Mouse (Mus musculus) central nervous system, embryonic 11.5 days (tissue): ENCODE results near the gene Vrtn. TPM values are rescaled to one million over a fixed set of nuclear protein-coding genes. Genes with fewer than 3 reads are reported as not detected.

Experiments
- polyA plus RNA-seq: library from polyadenylated mRNA; depleted of rRNA; stranded (reverse); fragments of >200 nt; gene quantifications from 2 replicates; pipeline ENCODE4 v1.2.3, GENCODE M21; 2012; rRNA removed

Vrtn gene
- not detected in 2 replicates for polyA plus RNA-seq

GRCm38 (mm10) chr12:84640654-84641053 lies at the start of gene Vrtn:
Gene Vrtn, plus strand, starts transcription at chr12:84641019.

GRCm38 (mm10) chr12:84616977-84617630 lies 23.7 kb upstream of the Vrtn start, which contains the start of gene Abcd4:
Gene Abcd4, minus strand, starts transcription at chr12:84617413.

GRCm38 (mm10) chr12:84698319-84699081 lies 57.7 kb downstream of the Vrtn start, which contains the start of gene Syndig1l:
Gene Syndig1l, minus strand, starts transcription at chr12:84698831.

Other genes with a start within 250 kb of the Vrtn start
- gene Entpd5, start 232.0 kb upstream of the Vrtn start, polyA plus RNA-seq, result 7.3 and 10.6 TPM in 2 replicates
- gene Bbof1, start 231.9 kb upstream of the Vrtn start, polyA plus RNA-seq, result 1.4 and 1.5 TPM in 2 replicates
- gene Rnf113a2, start 223.8 kb upstream of the Vrtn start, polyA plus RNA-seq, result 20.2 and 37.6 TPM in 2 replicates
- 7.4 and 15.0 TPM in 2 replicates for gene Aldh6a1, start 190.0 kb upstream of the Vrtn start, polyA plus RNA-seq
- gene Lin52, start 189.6 kb upstream of the Vrtn start, polyA plus RNA-seq, result 16.1 and 20.4 TPM in 2 replicates
- gene Vsx2, start 71.3 kb upstream of the Vrtn start, polyA plus RNA-seq, result 2.1 and 3.1 TPM in 2 replicates
- gene Abcd4, start 23.6 kb upstream of the Vrtn start, polyA plus RNA-seq, result 18.9 and 22.3 TPM in 2 replicates
- gene Syndig1l, start 57.8 kb downstream of the Vrtn start, polyA plus RNA-seq, result 0.48 and 0.55 TPM in 2 replicates
- 68.1 and 84.8 TPM in 2 replicates for gene Npc2, start 132.1 kb downstream of the Vrtn start, polyA plus RNA-seq
- 84.7 and 103 TPM in 2 replicates for gene Isca2, start 132.2 kb downstream of the Vrtn start, polyA plus RNA-seq
- 0.32 and 0.73 TPM in 2 replicates for gene Ltbp2, start 235.5 kb downstream of the Vrtn start, polyA plus RNA-seq